Mouse (Mus musculus) cerebellum, adult 2 months (tissue): ENCODE results near the gene Ube2o.
"Not testable (repeated sequence)": the region's sequence is repeated elsewhere in the genome, so short reads cannot be mapped to it uniquely, and the experiment has no call there.

ENCODE experiments used
- CTCF ChIP-seq: fragments of 200-500 bp; IDR thresholded peaks from 2 replicates; pipeline ENCODE4 v1.5.1; 2011; ENCODE audit warnings: low read depth, mild to moderate bottlenecking, control low read depth, low read length, moderate library complexity, borderline replicate concordance; ENCODE audit not compliant: insufficient read depth
- POLR2A ChIP-seq: fragments of 200-500 bp; IDR thresholded peaks from 2 replicates; pipeline ENCODE4 v1.6.1; 2011; ENCODE audit warnings: low read length, control low read depth, borderline replicate concordance; ENCODE audit not compliant: insufficient read depth

GRCm38 (mm10) chr11:116611168-116611567 is 29.9 kb upstream of the Ube2o start:
- TF ChIP-seq CTCF, POLR2A: not testable (repeated sequence)
